Mouse (Mus musculus): ENCODE results near the gene Rtl1. TPM values are rescaled to one million over a fixed set of nuclear protein-coding genes. Genes with fewer than 3 reads are reported as not detected.

The Rtl1 gene
- 0.97 and 1.2 TPM in 2 replicates for polyA plus RNA-seq (2014; fragmentation: Nextera tagmentation; extraction: Ambion mirVana)

DNA sequence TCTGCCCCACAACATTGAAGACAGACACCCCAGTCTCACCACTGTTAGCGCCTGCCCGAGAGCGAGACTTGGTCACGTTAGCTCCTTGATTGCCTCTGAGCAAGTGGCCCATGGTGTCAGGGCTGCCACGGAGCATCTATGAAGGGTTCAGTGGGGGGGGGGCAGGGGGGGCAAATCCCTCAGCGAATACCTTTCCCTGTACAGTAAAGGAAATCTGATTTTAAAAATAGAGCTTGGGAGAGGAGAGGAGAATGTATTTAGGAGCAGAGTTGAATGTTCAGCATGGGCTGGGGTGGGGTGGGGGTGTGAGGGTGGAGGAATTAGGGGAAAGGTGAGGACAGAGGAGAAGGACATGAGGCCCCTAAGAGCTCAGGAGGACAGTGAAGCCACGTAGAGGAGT, at the start of gene Rtl1:
Gene Rtl1 (minus strand): TSS at position 101 of the 400 bp plus-strand sequence.
- Histone ChIP-seq H3K27me3 (ENCODE audit: control insufficient read depth, insufficient read depth, low read length) (no peaks in the 10 kb centered on the region), H3K4me3 (ENCODE audit: low read depth, low read length) (no peak within 1 kb of the TSS), H3K9me3 (ENCODE audit: control insufficient read depth, low read length) (no peaks in the 10 kb centered on the region), H3K9ac (ENCODE audit: low read length) (no peak within 1 kb of the TSS), H3K27ac (ENCODE audit: low read depth, low read length) (no peak within 1 kb of the TSS), H3K36me3 (ENCODE audit: control insufficient read depth, insufficient read depth, low read length) (no peaks in the 10 kb centered on the region; the same call in 1 of the 2 replicates), H3K4me1 (replicated peaks; ENCODE audit: control insufficient read depth, insufficient read depth, low read length) (peaks cover 11% of the 10 kb centered on the region; the same call in 1 of the 2 replicates), H3K4me2 (ENCODE audit: low read depth, low read length, severe bottlenecking) (no peak within 1 kb of the TSS)
- ATAC-seq (replicated peaks; ENCODE audit: low FRiP score) = no peak
- no peak for DNase-seq (ENCODE audit: low spot score)
- WGBS = 88% methylated on average over 7 of the region's 7 CpGs

DNA sequence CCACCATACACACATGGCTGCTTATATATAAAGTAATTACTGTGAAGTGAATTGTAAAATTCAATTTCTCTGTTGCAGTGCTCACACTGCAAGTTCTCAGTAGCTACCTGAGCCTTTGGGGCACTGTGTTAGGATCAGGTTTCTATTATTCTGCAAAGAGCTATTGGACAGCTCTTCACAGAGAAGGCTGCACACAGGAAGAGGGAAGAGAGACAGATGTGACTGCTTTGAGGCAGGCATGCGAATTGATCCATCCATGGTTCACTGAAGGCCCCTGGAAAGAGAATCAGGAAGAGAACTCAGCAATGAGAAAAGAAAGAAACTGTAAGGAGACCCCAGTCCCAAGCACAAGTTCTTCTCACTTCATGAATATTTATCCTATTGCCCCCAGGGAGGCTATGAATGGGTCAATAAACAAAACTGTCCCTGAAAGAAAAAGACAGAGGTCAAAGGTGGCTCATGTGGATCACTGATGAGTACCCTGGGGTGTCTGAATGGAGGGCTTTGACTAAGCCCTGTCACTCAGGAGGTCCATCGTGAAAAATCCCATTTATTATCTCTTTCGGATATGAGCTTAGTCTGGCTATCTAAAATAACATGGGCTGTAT, 40.5 kb upstream of the Rtl1 start:
- Histone ChIP-seq H3K36me3 (ENCODE audit: control insufficient read depth, insufficient read depth, low read length) (no peaks in the 10 kb centered on the region; the same call in 1 of the 2 replicates), H3K9me3 (ENCODE audit: control insufficient read depth, low read length) (no peaks in the 10 kb centered on the region), H3K4me2 (ENCODE audit: low read depth, low read length, severe bottlenecking) (no peak overlapping the region), H3K9ac (ENCODE audit: low read length) (no peak overlapping the region), H3K4me3 (ENCODE audit: low read depth, low read length) (no peak overlapping the region), H3K27me3 (ENCODE audit: control insufficient read depth, insufficient read depth, low read length) (no peaks in the 10 kb centered on the region), H3K4me1 (replicated peaks; ENCODE audit: control insufficient read depth, insufficient read depth, low read length) (no peaks in the 10 kb centered on the region), H3K27ac (ENCODE audit: low read depth, low read length) (no peak overlapping the region)
- DNase-seq (ENCODE audit: low spot score) = no peak
- ATAC-seq (replicated peaks; ENCODE audit: low FRiP score) = no peak
- WGBS = 33% methylated on average over 3 of the region's 3 CpGs

DNA sequence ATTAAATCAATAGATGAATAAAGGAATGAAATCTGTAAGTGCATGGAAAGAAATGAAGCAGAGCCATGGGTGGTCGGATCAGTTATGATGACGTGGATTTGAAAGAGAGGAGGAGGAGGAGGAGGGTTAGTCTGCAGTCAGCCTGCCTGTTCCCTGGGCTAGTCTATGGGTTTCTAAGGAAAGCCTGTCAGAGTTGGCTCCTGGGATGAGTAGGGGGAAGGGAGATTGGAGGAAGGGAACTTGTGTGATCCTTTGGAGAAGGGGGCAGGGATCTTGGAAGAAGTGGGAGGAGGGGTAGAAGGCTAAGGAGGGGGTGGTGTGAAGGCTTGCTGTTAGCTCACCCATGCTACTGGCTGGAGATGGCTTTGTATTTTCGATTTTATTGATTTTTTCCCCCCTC, 31.9 kb upstream of the Rtl1 start:
- Histone ChIP-seq H3K4me1 (replicated peaks; ENCODE audit: control insufficient read depth, insufficient read depth, low read length) (no peaks in the 10 kb centered on the region), H3K4me3 (ENCODE audit: low read depth, low read length) (no peak overlapping the region), H3K4me2 (ENCODE audit: low read depth, low read length, severe bottlenecking) (no peak overlapping the region), H3K9me3 (ENCODE audit: control insufficient read depth, low read length) (no peaks in the 10 kb centered on the region), H3K27me3 (ENCODE audit: control insufficient read depth, insufficient read depth, low read length) (no peaks in the 10 kb centered on the region), H3K36me3 (ENCODE audit: control insufficient read depth, insufficient read depth, low read length) (no peaks in the 10 kb centered on the region), H3K9ac (ENCODE audit: low read length) (no peak overlapping the region), H3K27ac (ENCODE audit: low read depth, low read length) (no peak overlapping the region)
- DNase-seq (ENCODE audit: low spot score) = no peak
- ATAC-seq (replicated peaks; ENCODE audit: low FRiP score) = 0 out of 2 replicates have a peak, but pooled peaks have one; percentile 30
- WGBS = 39% methylated on average over 3 of the region's 3 CpGs

DNA sequence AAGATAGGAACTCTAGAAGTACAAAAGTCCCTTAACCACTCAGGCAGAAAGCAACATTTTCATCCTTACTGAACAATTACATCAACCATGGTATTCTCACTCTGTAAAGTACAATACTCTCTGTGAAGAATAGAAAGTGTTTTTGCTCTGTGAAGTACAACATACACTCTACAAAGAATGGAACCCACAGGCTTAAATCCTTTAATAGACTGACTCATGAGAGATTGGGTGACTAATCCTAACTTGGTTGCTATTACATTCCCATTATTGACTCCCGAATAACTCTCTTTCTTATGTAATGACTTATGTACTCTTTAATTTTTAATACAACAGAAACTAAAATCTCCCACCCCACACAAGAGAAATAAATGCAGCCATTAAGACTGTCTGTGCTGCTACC, 28.8 kb upstream of the Rtl1 start:
- ATAC-seq (replicated peaks; ENCODE audit: low FRiP score) (no peak), DNase-seq (ENCODE audit: low spot score) (no peak)
- 79% methylated on average over 1 of the region's 1 CpGs for WGBS
- H3K36me3 ChIP-seq (ENCODE audit: control insufficient read depth, insufficient read depth, low read length) = no peaks in the 10 kb centered on the region; the same call in 1 of the 2 replicates
- H3K4me2 ChIP-seq (ENCODE audit: low read depth, low read length, severe bottlenecking) = no peak overlapping the region
- H3K27me3 ChIP-seq (ENCODE audit: control insufficient read depth, insufficient read depth, low read length) = no peaks in the 10 kb centered on the region
- H3K4me1 ChIP-seq (replicated peaks; ENCODE audit: control insufficient read depth, insufficient read depth, low read length) = no peaks in the 10 kb centered on the region
- no peaks in the 10 kb centered on the region for H3K9me3 ChIP-seq (ENCODE audit: control insufficient read depth, low read length)
- no peak overlapping the region for H3K27ac ChIP-seq (ENCODE audit: low read depth, low read length)
- no peak overlapping the region for H3K4me3 ChIP-seq (ENCODE audit: low read depth, low read length)
- no peak overlapping the region for H3K9ac ChIP-seq (ENCODE audit: low read length)

DNA sequence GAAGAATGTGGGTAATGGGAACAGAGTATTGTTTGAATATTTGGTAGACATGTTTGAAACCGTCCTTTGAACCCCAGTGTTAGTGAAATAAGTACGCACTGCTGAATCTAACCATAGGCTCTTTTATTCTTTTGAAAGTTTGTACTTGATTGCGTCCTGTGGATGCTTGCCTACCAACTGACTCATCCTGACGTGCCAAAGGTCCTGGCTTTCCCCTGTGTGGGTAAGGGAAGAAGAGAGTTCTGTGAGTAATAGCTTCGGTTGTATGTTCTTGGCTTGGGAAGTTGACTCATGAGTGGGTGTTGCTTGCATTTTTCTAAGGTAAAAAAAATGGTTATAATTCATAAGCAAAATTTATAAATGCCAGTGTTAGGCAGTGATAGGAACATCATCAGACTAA, 26.8 kb upstream of the Rtl1 start:
- Histone ChIP-seq H3K36me3 (ENCODE audit: control insufficient read depth, insufficient read depth, low read length) (no peaks in the 10 kb centered on the region; the same call in 1 of the 2 replicates), H3K27me3 (ENCODE audit: control insufficient read depth, insufficient read depth, low read length) (no peaks in the 10 kb centered on the region), H3K9ac (ENCODE audit: low read length) (no peak overlapping the region), H3K9me3 (ENCODE audit: control insufficient read depth, low read length) (no peaks in the 10 kb centered on the region), H3K4me1 (replicated peaks; ENCODE audit: control insufficient read depth, insufficient read depth, low read length) (no peaks in the 10 kb centered on the region), H3K27ac (ENCODE audit: low read depth, low read length) (no peak overlapping the region), H3K4me2 (ENCODE audit: low read depth, low read length, severe bottlenecking) (no peak overlapping the region), H3K4me3 (ENCODE audit: low read depth, low read length) (no peak overlapping the region)
- no peak for DNase-seq (ENCODE audit: low spot score)
- 89% methylated on average over 5 of the region's 5 CpGs for WGBS
- no peak for ATAC-seq (replicated peaks; ENCODE audit: low FRiP score)

DNA sequence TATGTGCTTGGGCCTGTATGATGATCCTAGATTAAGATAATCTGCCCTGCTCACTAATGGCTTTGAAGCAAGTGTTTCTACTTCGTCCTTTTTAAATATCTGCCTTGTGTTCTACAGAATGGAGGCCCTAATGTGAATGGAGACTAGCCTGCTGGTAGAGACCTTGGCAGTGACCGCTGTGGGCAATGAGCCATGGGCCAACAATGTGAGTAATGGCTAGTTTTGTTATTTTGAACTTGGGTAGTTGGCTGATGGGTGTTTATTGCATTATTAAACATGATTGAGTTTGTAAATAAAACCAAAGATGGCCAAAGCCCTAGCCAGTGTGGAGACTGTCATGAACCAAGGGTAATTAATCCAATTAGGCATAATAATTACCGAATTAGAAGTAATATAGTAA, 20.1 kb upstream of the Rtl1 start:
- Histone ChIP-seq H3K4me2 (ENCODE audit: low read depth, low read length, severe bottlenecking) (no peak overlapping the region), H3K9ac (ENCODE audit: low read length) (no peak overlapping the region), H3K4me1 (replicated peaks; ENCODE audit: control insufficient read depth, insufficient read depth, low read length) (peaks cover 4% of the 10 kb centered on the region), H3K4me3 (ENCODE audit: low read depth, low read length) (no peak overlapping the region), H3K27ac (ENCODE audit: low read depth, low read length) (no peak overlapping the region), H3K36me3 (ENCODE audit: control insufficient read depth, insufficient read depth, low read length) (no peaks in the 10 kb centered on the region; the same call in 1 of the 2 replicates), H3K9me3 (ENCODE audit: control insufficient read depth, low read length) (no peaks in the 10 kb centered on the region), H3K27me3 (ENCODE audit: control insufficient read depth, insufficient read depth, low read length) (no peaks in the 10 kb centered on the region)
- WGBS = 88% methylated on average over 3 of the region's 3 CpGs
- no peak for ATAC-seq (replicated peaks; ENCODE audit: low FRiP score)
- no peak for DNase-seq (ENCODE audit: low spot score)

DNA sequence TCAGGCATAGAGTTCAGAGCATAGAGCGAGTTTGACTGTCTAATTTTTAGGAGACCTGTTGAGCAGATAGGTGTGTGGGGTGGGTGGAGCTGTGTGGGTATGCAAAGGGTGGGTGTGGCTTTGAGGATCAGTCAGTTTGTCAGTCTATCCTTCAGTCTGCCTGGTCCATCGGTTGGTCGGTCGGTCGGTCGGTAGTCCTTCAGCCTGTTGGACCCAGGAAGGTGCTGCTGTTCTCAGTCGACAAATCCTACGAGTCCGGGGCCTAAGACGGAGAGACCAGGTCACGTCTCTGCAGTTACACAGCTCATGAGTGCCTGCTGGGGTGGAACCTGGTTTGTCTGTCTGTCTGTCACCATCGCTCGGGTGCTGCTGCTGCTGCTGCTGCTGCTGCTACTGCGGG, 17.9 kb upstream of the Rtl1 start:
- no peak; the same call in 1 of the 2 replicates for ATAC-seq (replicated peaks; ENCODE audit: low FRiP score)
- H3K4me1 ChIP-seq (replicated peaks; ENCODE audit: control insufficient read depth, insufficient read depth, low read length) = peaks cover 4% of the 10 kb centered on the region

DNA sequence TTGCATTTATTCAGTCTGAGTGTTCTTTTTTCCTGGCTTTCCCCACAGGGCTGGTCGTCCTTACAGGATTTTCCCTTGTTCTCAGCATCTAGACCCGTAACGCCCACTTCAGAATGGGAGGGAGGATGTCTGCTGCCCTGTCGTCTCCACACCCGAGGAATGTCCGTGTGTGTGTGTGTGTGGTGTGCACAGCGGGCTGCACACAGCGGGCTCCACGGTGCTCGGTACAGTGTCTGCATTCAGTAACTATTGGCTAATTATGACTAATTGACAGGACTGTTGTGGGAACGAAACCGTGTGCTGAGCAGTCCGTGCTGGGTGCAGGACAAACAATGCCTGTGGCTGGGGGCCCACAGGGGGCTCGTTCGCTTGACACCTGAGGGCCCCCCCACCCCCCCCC, 17.0 kb upstream of the Rtl1 start:
- H3K4me1 ChIP-seq (replicated peaks; ENCODE audit: control insufficient read depth, insufficient read depth, low read length) = peaks cover 4% of the 10 kb centered on the region
- WGBS = 40% methylated on average over 15 of the region's 15 CpGs
- peak; percentile 68 for DNase-seq (ENCODE audit: low spot score)
- peak; percentile 57 for ATAC-seq (replicated peaks; ENCODE audit: low FRiP score)
- peak overlapping the region; percentile 15; the same call in 1 of the 2 replicates for H3K4me2 ChIP-seq (ENCODE audit: low read depth, low read length, severe bottlenecking)
- no peak overlapping the region for H3K9ac ChIP-seq (ENCODE audit: low read length)
- H3K9me3 ChIP-seq (ENCODE audit: control insufficient read depth, low read length) = no peaks in the 10 kb centered on the region
- H3K4me3 ChIP-seq (ENCODE audit: low read depth, low read length) = no peak overlapping the region
- peak overlapping the region; percentile 7; the same call in 1 of the 2 replicates for H3K27ac ChIP-seq (ENCODE audit: low read depth, low read length)
- no peaks in the 10 kb centered on the region for H3K27me3 ChIP-seq (ENCODE audit: control insufficient read depth, insufficient read depth, low read length)
- no peaks in the 10 kb centered on the region; the same call in 1 of the 2 replicates for H3K36me3 ChIP-seq (ENCODE audit: control insufficient read depth, insufficient read depth, low read length)

More for the DNA sequence above, 17.9 kb upstream of the Rtl1 start:
- no peak overlapping the region for H3K4me2 ChIP-seq (ENCODE audit: low read depth, low read length, severe bottlenecking)
- no peak overlapping the region for H3K9ac ChIP-seq (ENCODE audit: low read length)
- no peaks in the 10 kb centered on the region; the same call in 1 of the 2 replicates for H3K36me3 ChIP-seq (ENCODE audit: control insufficient read depth, insufficient read depth, low read length)
- no peak overlapping the region for H3K27ac ChIP-seq (ENCODE audit: low read depth, low read length)
- WGBS = 79% methylated on average over 14 of the region's 14 CpGs
- H3K4me3 ChIP-seq (ENCODE audit: low read depth, low read length) = no peak overlapping the region
- no peaks in the 10 kb centered on the region for H3K27me3 ChIP-seq (ENCODE audit: control insufficient read depth, insufficient read depth, low read length)
- no peak for DNase-seq (ENCODE audit: low spot score)
- no peaks in the 10 kb centered on the region for H3K9me3 ChIP-seq (ENCODE audit: control insufficient read depth, low read length)

DNA sequence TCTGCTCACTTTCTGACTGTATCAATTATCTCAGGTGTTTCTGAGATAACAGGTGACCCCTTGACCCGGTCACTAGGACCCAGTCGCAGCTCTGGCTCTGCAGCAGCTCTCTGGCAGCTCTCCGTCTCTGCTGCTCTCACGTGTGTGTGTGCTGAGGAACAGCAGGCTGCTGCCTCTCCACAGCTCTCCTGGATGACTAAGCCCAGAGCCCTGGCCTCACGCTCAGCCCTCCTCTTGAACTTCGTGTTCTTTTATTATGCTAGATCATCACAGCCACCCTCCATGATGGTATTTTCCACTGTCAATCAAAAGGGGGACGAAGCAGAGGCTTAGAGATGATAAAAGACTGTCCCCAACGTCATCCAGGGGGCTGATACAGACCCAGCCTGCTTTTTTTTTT, 15.2 kb upstream of the Rtl1 start:
- WGBS = 78% methylated on average over 8 of the region's 8 CpGs
- no peak overlapping the region for H3K27ac ChIP-seq (ENCODE audit: low read depth, low read length)
- peaks cover 13% of the 10 kb centered on the region for H3K36me3 ChIP-seq (ENCODE audit: control insufficient read depth, insufficient read depth, low read length)

More for the DNA sequence above, 15.2 kb upstream of the Rtl1 start:
- ATAC-seq (replicated peaks; ENCODE audit: low FRiP score) = no peak
- no peak for DNase-seq (ENCODE audit: low spot score)
- Histone ChIP-seq H3K27me3 (ENCODE audit: control insufficient read depth, insufficient read depth, low read length) (no peaks in the 10 kb centered on the region), H3K9me3 (ENCODE audit: control insufficient read depth, low read length) (peaks cover 6% of the 10 kb centered on the region; the same call in 1 of the 2 replicates), H3K9ac (ENCODE audit: low read length) (no peak overlapping the region), H3K4me1 (replicated peaks; ENCODE audit: control insufficient read depth, insufficient read depth, low read length) (peaks cover 4% of the 10 kb centered on the region), H3K4me3 (ENCODE audit: low read depth, low read length) (no peak overlapping the region), H3K4me2 (ENCODE audit: low read depth, low read length, severe bottlenecking) (no peak overlapping the region)

Measured in forebrain, embryonic 11.5 days (tissue).